Mouse (Mus musculus) liver (tissue): ENCODE results near the gene Tpm1.
A peak's percentile ranks its signal among the peaks of the same experiment; 100 is the strongest.

Experiments
- DNase-seq: peaks from one replicate; pipeline ENCODE4 v3.0.0-alpha.2; 2020; ENCODE audit warnings: mixed read lengths

Tpm1 gene

GRCm38 (mm10) chr9:67049086-67049824 lies at the start of gene Tpm1:
Gene Tpm1 (minus strand): TSS chr9:67049406.
- DNase-seq = peak; percentile 74

- DNase-seq = no peak
These were observed 45.2 kb upstream of the Tpm1 start for GRCm38 (mm10) chr9:67094371-67094770.

GRCm38 (mm10) chr9:67092210-67092609 lies 43.0 kb upstream of the Tpm1 start:
- DNase-seq = no peak

GRCm38 (mm10) chr9:67091598-67091997 lies 42.4 kb upstream of the Tpm1 start:
- DNase-seq = no peak

GRCm38 (mm10) chr9:67091151-67091550 lies 41.9 kb upstream of the Tpm1 start:
- no peak for DNase-seq

- DNase-seq = no peak
These were observed 41.4 kb upstream of the Tpm1 start for GRCm38 (mm10) chr9:67090633-67091045.

GRCm38 (mm10) chr9:67089167-67089566 lies 40.0 kb upstream of the Tpm1 start:
- DNase-seq = no peak

GRCm38 (mm10) chr9:67083801-67084200 lies 34.6 kb upstream of the Tpm1 start:
- no peak for DNase-seq

GRCm38 (mm10) chr9:67081688-67082087 lies 32.5 kb upstream of the Tpm1 start:
- no peak for DNase-seq

- DNase-seq = peak; percentile 49
These were observed 28.6 kb upstream of the Tpm1 start for GRCm38 (mm10) chr9:67077658-67078319.

GRCm38 (mm10) chr9:67077266-67077657 lies 28.1 kb upstream of the Tpm1 start:
- DNase-seq = no peak

- no peak for DNase-seq
These were observed 23.0 kb upstream of the Tpm1 start for GRCm38 (mm10) chr9:67072182-67072581.

- no peak for DNase-seq
These were observed 22.4 kb upstream of the Tpm1 start for GRCm38 (mm10) chr9:67071596-67071995.

- DNase-seq = no peak
These were observed 21.9 kb upstream of the Tpm1 start for GRCm38 (mm10) chr9:67071103-67071502.

GRCm38 (mm10) chr9:67066616-67067015 lies 17.4 kb upstream of the Tpm1 start:
- no peak for DNase-seq

- DNase-seq = no peak
These were observed 10.5 kb upstream of the Tpm1 start for GRCm38 (mm10) chr9:67059714-67060113.

GRCm38 (mm10) chr9:67058366-67058765 lies 9.2 kb upstream of the Tpm1 start:
- no peak for DNase-seq

GRCm38 (mm10) chr9:67050736-67051337 lies 1.6 kb upstream of the Tpm1 start:
- no peak for DNase-seq

GRCm38 (mm10) chr9:67049836-67050235 lies 630 bp upstream of the Tpm1 start:
- no peak for DNase-seq

GRCm38 (mm10) chr9:67048483-67049085 lies 622 bp downstream of the Tpm1 start:
- DNase-seq = no peak

- DNase-seq = no peak
These were observed 1.4 kb downstream of the Tpm1 start for GRCm38 (mm10) chr9:67047606-67048482.

- no peak for DNase-seq
These were observed 2.2 kb downstream of the Tpm1 start for GRCm38 (mm10) chr9:67046881-67047605.
